Mouse (Mus musculus): ENCODE results near the gene Dcun1d3.

Dcun1d3 gene

GRCm38 (mm10) chr7:119873050-119873449 lies 23.0 kb downstream of the Dcun1d3 start:
- DNase-seq (ENCODE audit: low spot score in 2 of 2) = no peak

GRCm38 (mm10) chr7:119872204-119872603 lies 23.9 kb downstream of the Dcun1d3 start:
- DNase-seq (ENCODE audit: low spot score in 2 of 2) = no peak

- no peak for DNase-seq (ENCODE audit: low spot score in 2 of 2)
These were observed 30.0 kb downstream of the Dcun1d3 start for GRCm38 (mm10) chr7:119866136-119866535.

- no peak for DNase-seq (ENCODE audit: low spot score in 2 of 2)
These were observed 31.6 kb downstream of the Dcun1d3 start for GRCm38 (mm10) chr7:119864500-119864899.

GRCm38 (mm10) chr7:119862167-119862566 lies 33.9 kb downstream of the Dcun1d3 start:
- DNase-seq (ENCODE audit: low spot score in 2 of 2) = no peak

- DNase-seq (ENCODE audit: low spot score in 2 of 2) = peak; percentile 10 to 15
These were observed 34.6 kb downstream of the Dcun1d3 start for GRCm38 (mm10) chr7:119861335-119862091.

GRCm38 (mm10) chr7:119860971-119861334 lies 35.1 kb downstream of the Dcun1d3 start:
- no peak for DNase-seq (ENCODE audit: low spot score in 2 of 2)

GRCm38 (mm10) chr7:119860554-119860953 lies 35.5 kb downstream of the Dcun1d3 start:
- no peak for DNase-seq (ENCODE audit: low spot score in 2 of 2)

GRCm38 (mm10) chr7:119860116-119860515 lies 36.0 kb downstream of the Dcun1d3 start:
- DNase-seq (ENCODE audit: low spot score in 2 of 2) = no peak

GRCm38 (mm10) chr7:119859476-119859875 lies 36.6 kb downstream of the Dcun1d3 start:
- DNase-seq (ENCODE audit: low spot score in 2 of 2) = no peak

GRCm38 (mm10) chr7:119855031-119855430 lies 41.1 kb downstream of the Dcun1d3 start:
- no peak for DNase-seq (ENCODE audit: low spot score in 2 of 2)

GRCm38 (mm10) chr7:119854362-119854761 lies 41.7 kb downstream of the Dcun1d3 start:
- no peak for DNase-seq (ENCODE audit: low spot score in 2 of 2)

- DNase-seq (ENCODE audit: low spot score in 2 of 2) = no peak
These were observed 42.9 kb downstream of the Dcun1d3 start for GRCm38 (mm10) chr7:119853186-119853585.

GRCm38 (mm10) chr7:119852494-119852893 lies 43.6 kb downstream of the Dcun1d3 start:
- DNase-seq (ENCODE audit: low spot score in 2 of 2) = no peak

GRCm38 (mm10) chr7:119850737-119851136 lies 45.4 kb downstream of the Dcun1d3 start:
- no peak for DNase-seq (ENCODE audit: low spot score in 2 of 2)

GRCm38 (mm10) chr7:119849096-119849495 lies 47.0 kb downstream of the Dcun1d3 start:
- peak; percentile 18 to 71 for DNase-seq (ENCODE audit: low spot score in 2 of 2)

- no peak for DNase-seq (ENCODE audit: low spot score in 2 of 2)
These were observed 48.7 kb downstream of the Dcun1d3 start for GRCm38 (mm10) chr7:119847396-119847795.

- no peak for DNase-seq (ENCODE audit: low spot score in 2 of 2)
These were observed 50.6 kb downstream of the Dcun1d3 start for GRCm38 (mm10) chr7:119845541-119845940.

GRCm38 (mm10) chr7:119841820-119842449 lies 54.2 kb downstream of the Dcun1d3 start:
- no peak for DNase-seq (ENCODE audit: low spot score in 2 of 2)

GRCm38 (mm10) chr7:119835996-119836777 lies 59.9 kb downstream of the Dcun1d3 start:
- DNase-seq (ENCODE audit: low spot score in 2 of 2) = no peak

GRCm38 (mm10) chr7:119835371-119835770 lies 60.7 kb downstream of the Dcun1d3 start:
- no peak for DNase-seq (ENCODE audit: low spot score in 2 of 2)

- DNase-seq (ENCODE audit: low spot score in 2 of 2) = no peak
These were observed 87.4 kb downstream of the Dcun1d3 start for GRCm38 (mm10) chr7:119808723-119809122.

GRCm38 (mm10) chr7:119807396-119807795 lies 88.7 kb downstream of the Dcun1d3 start:
- DNase-seq (ENCODE audit: low spot score in 2 of 2) = no peak
